Mouse (Mus musculus) inflammation-experienced regulatory T-cells (primary cell): ENCODE results near the gene 1700007K13Rik. TPM values are rescaled to one million over a fixed set of nuclear protein-coding genes. Genes with fewer than 3 reads are reported as not detected.

Experiments
- polyA plus RNA-seq, 2 experiments: library from polyadenylated mRNA; unstranded; fragments of 100-300 nt; shearing (Covaris generic); gene quantifications; one replicate each; pipeline ENCODE4 v1.2.1; 2017

The 1700007K13Rik gene
- under 1 TPM in 1 of 2 experiments, not detected in 1; 0.59 TPM for polyA plus RNA-seq

GRCm38 (mm10) chr2:28465836-28466518 lies at the start of gene 1700007K13Rik:
1700007K13Rik (minus strand) TSS chr2:28466332.

GRCm38 (mm10) chr2:28512798-28513401 lies 46.8 kb upstream of the 1700007K13Rik start, which contains the start of gene Ralgds:
Ralgds (plus strand) TSS chr2:28513125.

GRCm38 (mm10) chr2:28505795-28506194 lies 39.7 kb upstream of the 1700007K13Rik start, which contains the start of gene Gm10134:
Gm10134 (plus strand) TSS chr2:28506095.

GRCm38 (mm10) chr2:28496671-28497070 lies 30.5 kb upstream of the 1700007K13Rik start, which contains the start of gene Gbgt1:
Gbgt1 (plus strand) TSS chr2:28496891.

GRCm38 (mm10) chr2:28467860-28468485 lies 1.8 kb upstream of the 1700007K13Rik start, which contains the start of gene Mrps2:
Mrps2 (plus strand) TSS chr2:28468066.

GRCm38 (mm10) chr2:28446515-28447314 lies 19.4 kb downstream of the 1700007K13Rik start, which contains the start of gene Ppp1r26:
Ppp1r26 (plus strand) TSS chr2:28446800.

Other genes with a start within 250 kb of the 1700007K13Rik start
- gene Ppp1r26, start 19.5 kb downstream of the 1700007K13Rik start, polyA plus RNA-seq = under 1 TPM in 1 of 2 experiments, not detected in 1; 0.22 TPM
- gene Mrps2, start 1.7 kb upstream of the 1700007K13Rik start, polyA plus RNA-seq = 10 to 100 TPM; 20.3 to 32.4 TPM
- gene Gbgt1, start 30.6 kb upstream of the 1700007K13Rik start, polyA plus RNA-seq = 1 to 10 TPM in 1 of 2 experiments, not detected in 1; 1.6 TPM
- gene Gm10134, start 39.8 kb upstream of the 1700007K13Rik start, polyA plus RNA-seq = 1 to 10 TPM; 1.4 TPM
- gene Ralgds, start 46.8 kb upstream of the 1700007K13Rik start, polyA plus RNA-seq = 10 to 100 TPM; 29.8 to 45.1 TPM
- under 1 TPM in 1 of 2 experiments, not detected in 1; 0.62 TPM for gene Cel, start 97.1 kb upstream of the 1700007K13Rik start, polyA plus RNA-seq
- gene Gtf3c5, start 117.4 kb upstream of the 1700007K13Rik start, polyA plus RNA-seq = 10 to 100 TPM; 20.2 to 22.7 TPM
- gene Gfi1b, start 155.7 kb upstream of the 1700007K13Rik start, polyA plus RNA-seq = 1 to 10 TPM in 1 of 2 experiments, under 1 TPM in 1; 0.16 to 1.1 TPM
- gene Tsc1, start 174.9 kb upstream of the 1700007K13Rik start, polyA plus RNA-seq = 10 to 100 TPM; 26.7 to 29.9 TPM
- gene Spaca9, start 233.4 kb upstream of the 1700007K13Rik start, polyA plus RNA-seq = 1 to 10 TPM in 1 of 2 experiments, under 1 TPM in 1; 0.29 to 1.2 TPM
- gene Ak8, start 233.8 kb upstream of the 1700007K13Rik start, polyA plus RNA-seq = 1 to 10 TPM in 1 of 2 experiments, not detected in 1; 1.6 TPM